Mouse (Mus musculus) lung, postnatal 0 days (tissue): ENCODE data around the gene Rdh7.

ENCODE experiments used
- CTCF ChIP-seq: IDR thresholded peaks from 2 replicates; pipeline ENCODE4 v1.5.1; 2016; ENCODE audit warnings: antibody characterized with exemption, mild to moderate bottlenecking
- EP300 ChIP-seq: IDR thresholded peaks from 2 replicates; pipeline ENCODE4 v1.6.1; 2016; ENCODE audit warnings: antibody characterized with exemption, mild to moderate bottlenecking, control low read depth

DNA sequence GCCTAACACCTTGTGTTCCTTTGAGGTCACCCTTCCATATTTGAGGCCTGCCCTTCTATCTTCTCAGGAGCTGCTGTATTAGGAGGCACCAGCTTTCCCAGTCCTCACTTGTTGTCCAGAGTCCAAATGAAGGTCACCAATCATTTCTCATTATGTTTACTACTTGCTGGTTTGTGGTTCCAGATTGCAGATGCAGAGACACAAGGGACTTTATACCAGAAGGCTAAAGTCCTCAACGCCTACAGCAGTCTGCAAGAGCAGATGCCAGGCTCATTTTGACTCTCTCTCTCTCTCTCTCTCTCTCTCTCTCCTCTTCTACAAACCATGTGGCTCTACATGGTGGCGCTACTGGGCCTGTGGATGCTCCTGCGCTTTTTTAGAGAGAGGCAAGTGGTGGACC lies 22.4 kb downstream of the Rdh7 start, which contains the start of gene Rdh16f2:
- no peak for TF ChIP-seq CTCF
- no peak for TF ChIP-seq EP300
